Mouse (Mus musculus) T-helper 17 cell (primary cell): ENCODE measurements around the gene Lsr.
"Not testable (repeated sequence)": the region's sequence is repeated elsewhere in the genome, so short reads cannot be mapped to it uniquely, and the experiment has no call there.

Experiments
- in situ Hi-C, 2 experiments: fragments of 300-600 bp; cut with MboI, MseI; formaldehyde crosslinking; loops; 1 replicate in 1 of 2; 2 replicates in 1 of 2; pipeline ENCODE4 v1.15.1; 2025; ENCODE audit warnings: high pct_unique_total_duplicates in 2 of 2

The Lsr gene

GRCm38 (mm10) chr7:30964366-30964765, 8.9 kb downstream of the Lsr start:
- in situ Hi-C loops, result no loop called here

DNA sequence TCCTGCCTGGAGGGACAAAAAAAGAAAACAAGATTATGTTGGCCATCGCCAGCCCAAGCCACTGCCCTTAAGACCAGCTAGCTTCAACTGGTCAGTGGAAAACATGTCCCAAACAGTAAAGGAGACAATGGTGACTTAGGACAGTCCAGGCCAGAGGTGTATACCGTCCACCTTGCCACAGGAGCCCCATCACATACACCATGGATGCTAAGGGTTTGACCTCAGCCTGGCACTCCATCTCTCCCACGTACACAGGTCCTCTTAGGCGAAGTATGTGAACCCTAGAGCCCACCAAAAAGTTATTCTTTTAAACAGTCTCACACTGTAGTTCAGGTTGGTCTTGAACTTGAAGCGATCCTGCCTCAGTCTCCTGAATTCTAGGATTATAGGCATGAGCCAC, 10.4 kb downstream of the Lsr start:
- in situ Hi-C loops, result no loop called here

DNA sequence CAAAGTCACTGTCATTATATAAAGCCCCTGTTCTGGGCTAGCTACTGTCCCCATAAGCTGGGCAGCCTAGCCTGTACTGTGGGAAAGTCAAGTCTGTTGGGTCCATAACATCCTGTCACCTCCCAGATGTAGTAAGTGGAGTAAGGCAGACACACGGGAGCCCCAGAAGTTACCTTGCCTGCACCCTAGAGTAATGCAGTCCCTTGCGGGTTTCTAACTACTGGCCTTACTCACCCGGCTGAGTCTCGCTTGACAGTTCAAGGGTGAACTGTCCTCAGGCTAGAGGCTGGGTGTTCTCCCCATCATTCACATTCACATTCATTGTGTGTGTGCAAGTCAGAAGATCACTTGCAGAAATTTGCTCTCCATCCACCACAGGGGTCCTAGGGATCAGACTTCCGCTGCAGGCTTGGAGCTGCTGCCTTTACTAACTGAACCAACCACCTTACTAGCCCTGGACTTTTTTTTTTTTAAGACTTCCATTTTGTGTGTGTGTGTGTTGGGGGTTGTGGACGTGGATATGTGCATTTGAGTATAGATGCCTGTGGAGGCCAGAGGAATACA, 13.4 kb downstream of the Lsr start:
- in situ Hi-C loops, result no loop called here

DNA sequence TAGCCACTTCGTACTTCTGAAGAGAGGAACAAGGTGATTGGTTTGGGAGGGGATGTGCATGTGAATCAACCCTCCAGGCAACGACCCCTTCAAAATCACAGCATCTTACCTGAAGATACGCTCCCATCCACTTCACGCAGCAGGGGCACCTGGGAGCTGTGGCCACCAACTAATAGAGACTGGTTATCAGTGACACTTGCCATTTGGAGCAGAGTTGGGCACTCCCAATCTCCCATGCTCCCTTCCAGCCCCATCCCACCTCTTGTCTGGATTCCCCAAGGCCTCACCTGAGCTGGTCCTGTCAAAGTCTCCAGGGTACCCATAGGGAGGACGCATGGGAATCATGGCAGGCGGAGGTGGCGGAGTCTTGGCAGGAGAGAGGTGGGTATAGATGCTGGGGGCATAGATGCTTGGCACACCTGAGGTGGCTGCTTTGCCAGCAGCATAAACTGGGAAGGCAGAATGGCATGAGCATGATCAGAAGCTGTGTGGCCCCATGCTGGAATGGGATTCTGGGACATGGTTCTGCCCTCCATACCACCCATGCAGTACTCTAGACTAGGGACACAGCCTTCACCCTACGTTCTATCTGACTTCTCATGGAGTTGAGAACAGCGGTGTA, 14.3 kb downstream of the Lsr start:
- in situ Hi-C loops, result no loop called here

- in situ Hi-C loops, result no loop called here
These were observed 15.0 kb downstream of the Lsr start for GRCm38 (mm10) chr7:30958109-30958865.

DNA sequence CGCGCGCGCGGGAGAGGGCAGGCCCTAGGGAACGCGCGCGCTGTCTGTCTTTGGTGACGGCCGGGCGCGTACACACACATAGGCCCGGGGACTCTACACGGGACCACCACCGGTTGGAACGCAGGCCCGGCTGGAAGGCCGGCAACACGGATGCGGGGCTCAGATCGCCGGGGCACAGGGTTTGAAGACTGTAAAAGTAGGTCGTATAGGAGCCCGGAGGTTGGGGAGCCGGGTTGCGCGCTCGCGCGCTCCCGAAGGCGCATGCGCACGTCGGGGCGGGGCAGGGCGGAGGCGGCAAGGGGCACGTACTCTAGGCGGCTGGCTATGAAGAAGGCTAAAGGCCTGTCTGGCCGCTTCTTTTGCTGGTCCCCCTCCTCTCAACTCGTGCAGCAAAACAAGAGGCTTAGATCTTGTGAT, 15.9 kb downstream of the Lsr start:
- in situ Hi-C loops, result no loop called here

DNA sequence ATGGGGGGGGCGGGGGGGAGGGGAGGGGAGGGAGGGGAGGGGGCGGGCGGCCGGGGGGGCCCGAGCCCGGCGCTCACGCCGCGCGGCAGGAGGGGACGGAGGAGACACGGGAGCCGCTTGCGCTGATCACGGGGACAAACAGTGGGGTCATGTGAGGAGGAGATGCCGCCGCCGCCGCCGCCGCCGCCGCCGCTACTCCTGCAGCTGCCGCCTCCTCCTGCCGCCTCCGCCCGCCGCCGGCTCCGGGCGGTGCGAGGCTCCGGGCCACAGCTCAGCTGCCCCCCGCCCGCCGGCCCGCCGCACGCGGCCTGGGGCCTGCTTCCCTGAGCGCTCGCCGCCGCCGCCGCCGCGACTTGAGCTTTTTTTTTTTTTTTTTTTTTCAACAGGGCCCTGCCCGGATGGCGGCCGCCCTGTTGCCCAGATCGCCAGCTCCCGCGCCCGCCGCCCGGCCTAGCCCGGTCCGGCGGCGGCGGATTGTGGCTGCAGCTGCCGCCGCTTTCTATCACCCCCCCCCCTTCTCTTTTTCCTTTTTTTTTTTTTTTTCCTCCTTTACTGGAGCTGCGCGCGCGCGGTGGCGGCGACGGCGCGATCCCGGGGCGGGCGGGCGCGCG, 16.4 kb downstream of the Lsr start, which contains the start of gene Usf2:
Usf2 (minus strand) TSS at position 48 of the 611 bp plus-strand sequence.
- in situ Hi-C loops, result no loop called here

DNA sequence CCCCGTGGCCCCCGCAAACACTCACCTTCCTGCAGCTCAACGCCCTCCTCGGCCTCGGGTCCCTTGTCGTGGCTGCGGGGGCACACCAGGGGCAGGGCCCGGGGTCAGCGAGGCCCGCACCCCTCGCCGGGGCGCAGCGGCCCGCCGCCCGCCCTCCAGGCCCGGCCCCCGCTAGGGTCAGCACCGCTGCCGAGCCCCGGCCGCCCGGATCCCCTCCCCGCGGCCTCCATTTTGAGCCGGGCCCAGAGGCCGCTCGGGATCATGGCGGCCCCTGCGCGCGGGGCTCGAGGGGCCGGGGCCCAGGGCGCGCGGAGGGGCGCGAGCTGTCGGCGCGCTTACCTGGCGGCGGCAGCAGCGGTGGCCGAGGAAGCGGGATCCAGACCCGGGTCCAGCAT, 16.9 kb downstream of the Lsr start:
- in situ Hi-C loops, result no loop called here

DNA sequence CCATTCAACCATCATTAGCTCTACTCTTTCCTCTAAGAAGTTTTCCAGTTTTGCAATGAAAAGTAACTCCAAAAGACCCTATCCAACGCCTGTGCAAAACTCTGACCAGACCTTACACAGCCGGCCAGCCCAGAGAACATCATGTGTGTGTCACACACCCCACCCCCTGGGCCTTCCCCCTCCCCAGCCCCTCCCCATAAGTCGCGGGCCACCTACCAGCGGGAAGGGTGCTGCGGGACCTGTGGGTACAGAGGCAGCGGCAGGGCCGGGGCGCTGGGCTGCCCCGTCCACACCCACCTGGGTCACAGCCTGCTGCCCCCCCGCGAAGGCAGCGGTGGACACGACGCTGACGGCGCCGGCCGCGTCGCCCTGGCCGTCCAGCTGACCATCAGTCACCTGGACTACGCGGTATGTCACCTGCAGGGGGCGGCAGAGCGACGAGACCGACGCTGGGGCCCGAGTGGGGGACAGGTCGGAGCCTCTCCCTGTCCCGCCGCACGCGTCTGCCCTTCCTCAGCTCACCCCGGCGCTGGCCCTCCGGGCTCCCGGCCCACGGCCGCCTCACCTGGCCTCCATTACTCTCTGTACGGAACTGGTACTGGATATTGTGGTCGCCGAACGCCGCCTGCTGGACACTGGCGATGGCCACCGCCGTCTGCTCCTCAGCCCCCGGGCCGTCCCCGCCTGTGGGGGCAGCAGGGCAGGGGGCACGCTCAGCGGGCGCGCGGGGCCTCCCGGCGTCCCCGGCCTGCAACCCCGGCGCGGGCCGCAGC, 17.5 kb downstream of the Lsr start:
- in situ Hi-C loops, result no loop called here

- in situ Hi-C loops, result no loop called here
These were observed 18.2 kb downstream of the Lsr start for GRCm38 (mm10) chr7:30954971-30955520.

- in situ Hi-C loops, result no loop called here
These were observed 19.2 kb downstream of the Lsr start for GRCm38 (mm10) chr7:30954036-30954435.

- in situ Hi-C loops, result no loop called here
These were observed 19.8 kb downstream of the Lsr start for GRCm38 (mm10) chr7:30953459-30953858.

GRCm38 (mm10) chr7:30952441-30953265, 20.6 kb downstream of the Lsr start:
- in situ Hi-C loops, result no loop called here

- in situ Hi-C loops, result not testable (repeated sequence)
These were observed 23.4 kb downstream of the Lsr start for GRCm38 (mm10) chr7:30949902-30950301.

- in situ Hi-C loops, result no loop called here
These were observed 27.4 kb downstream of the Lsr start for GRCm38 (mm10) chr7:30945876-30946275.

GRCm38 (mm10) chr7:30945466-30945865, 27.8 kb downstream of the Lsr start:
- in situ Hi-C loops, result not testable (repeated sequence)

DNA sequence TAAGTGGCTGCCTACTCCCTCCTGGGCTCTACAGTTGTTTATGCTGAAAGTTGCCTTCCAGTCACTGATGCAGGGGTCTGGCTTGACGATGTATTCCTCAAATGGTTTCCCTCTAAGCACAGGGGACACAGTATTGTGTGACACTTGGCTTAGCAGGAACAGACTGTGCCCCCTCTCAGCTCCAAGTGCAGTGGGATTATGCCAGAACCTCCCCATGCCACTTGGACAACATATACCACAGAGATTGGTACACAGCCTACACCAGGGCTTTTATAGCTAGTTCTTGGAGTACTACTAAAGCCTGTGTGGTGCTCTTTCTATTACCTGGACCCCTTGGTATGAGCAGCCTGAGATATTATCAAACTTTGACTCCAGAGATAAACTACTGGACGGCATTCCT, 28.6 kb downstream of the Lsr start:
- in situ Hi-C loops, result not testable (repeated sequence)

- in situ Hi-C loops, result no loop called here
These were observed 29.2 kb downstream of the Lsr start, which contains the start of gene Hamp for GRCm38 (mm10) chr7:30943909-30944635. Gene Hamp, minus strand, starts transcription at chr7:30944032.

DNA sequence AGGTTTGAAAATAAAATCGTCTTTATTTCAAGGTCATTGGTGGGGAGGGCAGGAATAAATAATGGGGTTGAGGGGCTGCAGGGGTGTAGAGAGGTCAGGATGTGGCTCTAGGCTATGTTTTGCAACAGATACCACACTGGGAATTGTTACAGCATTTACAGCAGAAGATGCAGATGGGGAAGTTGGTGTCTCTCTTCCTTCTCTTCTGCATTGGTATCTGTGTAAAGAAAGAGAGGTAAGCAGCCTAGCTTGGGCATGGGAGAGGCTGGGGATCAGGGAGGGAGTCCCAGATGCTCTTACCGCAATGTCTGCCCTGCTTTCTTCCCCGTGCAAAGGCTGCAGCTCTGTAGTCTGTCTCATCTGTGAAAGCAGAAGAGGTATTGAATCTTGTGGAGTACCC, 30.9 kb downstream of the Lsr start:
- in situ Hi-C loops, result not testable (repeated sequence)

DNA sequence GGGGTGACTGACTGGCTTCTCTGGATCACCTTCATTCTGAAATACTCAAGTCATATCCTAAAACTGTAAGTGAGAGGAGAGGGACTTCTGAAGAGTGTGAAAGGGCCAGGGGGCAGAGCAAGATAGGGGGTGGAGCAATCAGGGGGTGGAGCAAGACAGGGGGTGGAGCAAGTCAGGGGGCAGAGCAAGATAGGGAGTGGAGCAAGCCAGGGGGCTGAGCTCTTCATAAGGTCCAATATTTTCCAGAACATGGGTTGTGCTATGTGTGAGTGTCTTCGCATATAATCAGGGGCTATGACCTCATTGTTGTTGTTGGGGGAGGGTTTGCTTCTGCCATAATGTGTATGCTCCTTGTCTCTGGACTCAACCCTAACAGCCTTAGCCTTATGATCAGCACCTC, 33.2 kb downstream of the Lsr start:
- in situ Hi-C loops, result not testable (repeated sequence)
